Mouse (Mus musculus) megakaryocyte, embryonic 14.5 days (primary cell): ENCODE results near the gene Erp44.

Experiments used
- FLI1 ChIP-seq: IDR thresholded peaks from 2 replicates; pipeline ENCODE4 v1.6.1; 2012; ENCODE audit warnings: low read length, inconsistent platforms, mixed read lengths
- GATA1 ChIP-seq: IDR thresholded peaks from 3 replicates; pipeline ENCODE4 v1.6.1; 2012; ENCODE audit warnings: mixed read lengths, low read length, inconsistent platforms, borderline replicate concordance

GRCm38 (mm10) chr4:48243737-48244136, 35.6 kb downstream of the Erp44 start:
- TF ChIP-seq GATA1 = no peak
- TF ChIP-seq FLI1 = no peak
